Mouse (Mus musculus): ENCODE results near the gene Sirt7. TPM values are rescaled to one million over a fixed set of nuclear protein-coding genes. Genes with fewer than 3 reads are reported as not detected.

The Sirt7 gene
- polyA plus RNA-seq, 1 experiment from 2014 or later = 39.0 TPM

DNA sequence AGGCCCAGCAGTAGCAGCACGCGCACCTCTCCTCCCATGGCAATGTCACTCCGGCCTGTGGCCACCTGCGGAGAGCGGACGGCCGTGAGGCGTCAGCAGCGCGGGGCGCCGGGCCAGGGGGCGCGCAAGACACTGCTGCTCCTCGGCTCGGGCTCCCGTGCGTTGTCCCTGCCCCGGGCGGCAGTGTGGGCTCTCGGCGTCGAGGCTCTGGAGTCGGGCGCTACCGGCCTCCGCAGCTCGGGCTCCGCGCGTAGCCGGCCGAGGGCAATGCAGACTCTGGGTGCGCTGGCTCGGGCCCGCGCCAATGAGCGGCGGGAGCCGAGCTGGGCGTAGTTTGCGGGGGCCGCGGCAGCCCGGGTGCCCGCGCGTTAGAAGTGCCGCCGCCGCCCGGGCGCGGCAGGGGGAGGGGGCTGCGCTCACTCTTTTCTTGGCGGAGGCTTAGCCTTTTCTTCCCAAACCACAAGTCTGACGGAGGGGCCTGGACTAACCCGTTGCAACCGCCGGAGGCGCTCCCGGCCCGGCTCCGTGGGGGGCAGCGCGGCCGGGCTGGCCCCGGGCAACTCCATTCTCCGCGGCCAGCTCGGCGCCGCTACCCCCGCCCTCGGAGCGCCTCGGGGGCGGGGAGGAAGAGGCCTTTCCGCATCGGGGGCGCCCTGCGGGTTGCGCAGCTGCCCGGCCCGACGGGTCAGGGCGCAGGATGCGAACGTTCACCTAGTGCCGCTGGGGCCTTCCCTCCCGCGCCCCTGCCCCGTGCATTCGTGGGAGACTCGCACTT lies 35.4 kb upstream of the Sirt7 start:
- no peaks in the 10 kb centered on the region for H3K9me3 ChIP-seq (ENCODE audit: control insufficient read depth, low read length)
- peak; percentile 70 for DNase-seq (ENCODE audit: low spot score)
- under 1% methylated on average over 71 of the region's 95 CpGs for WGBS
- peak overlapping the region; percentile 59 for H3K4me2 ChIP-seq (ENCODE audit: low read depth)
- ATAC-seq (ENCODE audit: insufficient read depth, low FRiP score, low TSS enrichment) = peak; percentile 41; the same call in 1 of the 2 replicates
- H3K27me3 ChIP-seq (ENCODE audit: control insufficient read depth, insufficient read depth, low read length) = peaks cover 43% of the 10 kb centered on the region
- H3K4me3 ChIP-seq (ENCODE audit: low read depth, low read length) = peak overlapping the region; percentile 41
- no peak overlapping the region for H3K27ac ChIP-seq (ENCODE audit: low read depth, low read length)
- H3K9ac ChIP-seq (ENCODE audit: low read length) = peak overlapping the region; percentile 48
- H3K36me3 ChIP-seq (ENCODE audit: control insufficient read depth, insufficient read depth, low read length) = no peaks in the 10 kb centered on the region
- H3K4me1 ChIP-seq (ENCODE audit: control insufficient read depth, insufficient read depth, low read length) = peaks cover 14% of the 10 kb centered on the region

DNA sequence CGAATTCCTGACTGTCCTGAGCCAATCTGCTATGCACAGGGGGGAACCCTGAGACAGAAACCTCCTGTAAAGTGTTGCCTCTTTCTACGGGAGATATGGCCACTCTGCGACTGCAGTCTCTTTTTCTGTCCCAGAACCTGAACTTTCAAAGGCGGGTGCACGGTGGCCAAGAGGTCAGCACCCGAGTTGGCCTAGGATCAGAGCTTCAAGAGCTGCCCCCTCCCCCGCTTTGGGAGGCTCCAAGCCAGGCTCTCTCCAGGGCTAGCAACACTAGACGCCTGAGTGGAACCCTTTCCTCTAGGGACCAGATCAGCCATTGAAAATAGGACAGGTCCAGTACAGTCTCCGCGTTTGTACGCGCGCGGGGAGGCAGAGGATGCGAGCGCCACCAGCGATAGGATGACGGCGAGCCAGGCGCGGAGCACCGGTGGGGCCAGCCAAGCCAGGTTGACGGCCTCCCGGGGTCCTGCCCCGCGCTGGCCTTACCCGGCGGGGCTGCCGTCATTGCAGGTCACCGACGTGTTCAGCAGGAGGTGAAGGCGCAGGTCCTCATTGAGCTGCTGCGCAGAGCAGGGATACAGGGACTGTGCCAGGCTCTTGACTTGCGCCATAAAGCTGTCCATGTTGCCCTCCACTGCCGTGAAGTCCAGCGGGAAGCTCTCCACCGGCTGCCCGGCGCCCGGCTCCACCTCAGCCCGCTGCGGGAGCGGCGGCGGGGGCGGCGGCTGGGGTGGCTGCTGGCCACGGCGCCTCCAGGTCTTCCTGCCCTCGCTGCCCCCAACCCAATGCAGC lies 34.7 kb upstream of the Sirt7 start:
- H3K27me3 ChIP-seq (ENCODE audit: control insufficient read depth, insufficient read depth, low read length) = peaks cover 43% of the 10 kb centered on the region
- peak overlapping the region; percentile 59 for H3K4me2 ChIP-seq (ENCODE audit: low read depth)
- ATAC-seq (ENCODE audit: insufficient read depth, low FRiP score, low TSS enrichment) = no peak
- H3K4me1 ChIP-seq (ENCODE audit: control insufficient read depth, insufficient read depth, low read length) = peaks cover 14% of the 10 kb centered on the region
- 1% methylated on average over 50 of the region's 50 CpGs for WGBS
- no peak for DNase-seq (ENCODE audit: low spot score)
- H3K9me3 ChIP-seq (ENCODE audit: control insufficient read depth, low read length) = no peaks in the 10 kb centered on the region
- H3K4me3 ChIP-seq (ENCODE audit: low read depth, low read length) = peak overlapping the region; percentile 41
- H3K27ac ChIP-seq (ENCODE audit: low read depth, low read length) = no peak overlapping the region
- no peak overlapping the region for H3K9ac ChIP-seq (ENCODE audit: low read length)
- H3K36me3 ChIP-seq (ENCODE audit: control insufficient read depth, insufficient read depth, low read length) = no peaks in the 10 kb centered on the region

- H3K9me3 ChIP-seq (ENCODE audit: control insufficient read depth, low read length) = no peaks in the 10 kb centered on the region
- DNase-seq (ENCODE audit: low spot score) = peak; percentile 83
- H3K27ac ChIP-seq (ENCODE audit: low read depth, low read length) = no peak overlapping the region
- no peak overlapping the region; the same call in 1 of the 2 replicates for H3K4me2 ChIP-seq (ENCODE audit: low read depth)
- no peaks in the 10 kb centered on the region for H3K36me3 ChIP-seq (ENCODE audit: control insufficient read depth, insufficient read depth, low read length)
- ATAC-seq (ENCODE audit: insufficient read depth, low FRiP score, low TSS enrichment) = no peak
- H3K27me3 ChIP-seq (ENCODE audit: control insufficient read depth, insufficient read depth, low read length) = peaks cover 43% of the 10 kb centered on the region
- peaks cover 14% of the 10 kb centered on the region for H3K4me1 ChIP-seq (ENCODE audit: control insufficient read depth, insufficient read depth, low read length)
- no peak overlapping the region for H3K9ac ChIP-seq (ENCODE audit: low read length)
- no peak overlapping the region for H3K4me3 ChIP-seq (ENCODE audit: low read depth, low read length)
- WGBS = 4% methylated on average over 24 of the region's 24 CpGs
Measured at GRCm38 (mm10) chr11:120658876-120659410, 33.9 kb upstream of the Sirt7 start.

- H3K27ac ChIP-seq (ENCODE audit: low read depth, low read length) = no peak overlapping the region
- no peaks in the 10 kb centered on the region for H3K9me3 ChIP-seq (ENCODE audit: control insufficient read depth, low read length)
- H3K4me3 ChIP-seq (ENCODE audit: low read depth, low read length) = no peak overlapping the region
- ATAC-seq (ENCODE audit: insufficient read depth, low FRiP score, low TSS enrichment) (no peak), DNase-seq (ENCODE audit: low spot score) (no peak)
- 84% methylated on average over 4 of the region's 4 CpGs for WGBS
- H3K36me3 ChIP-seq (ENCODE audit: control insufficient read depth, insufficient read depth, low read length) = no peaks in the 10 kb centered on the region
- no peak overlapping the region for H3K4me2 ChIP-seq (ENCODE audit: low read depth)
- no peak overlapping the region for H3K9ac ChIP-seq (ENCODE audit: low read length)
- H3K27me3 ChIP-seq (ENCODE audit: control insufficient read depth, insufficient read depth, low read length) = peaks cover 41% of the 10 kb centered on the region
- H3K4me1 ChIP-seq (ENCODE audit: control insufficient read depth, insufficient read depth, low read length) = peaks cover 14% of the 10 kb centered on the region
Measured at GRCm38 (mm10) chr11:120657301-120657700, 32.3 kb upstream of the Sirt7 start.

- Histone ChIP-seq H3K9me3 (ENCODE audit: control insufficient read depth, low read length) (no peaks in the 10 kb centered on the region), H3K27ac (ENCODE audit: low read depth, low read length) (no peak overlapping the region), H3K9ac (ENCODE audit: low read length) (no peak overlapping the region), H3K36me3 (ENCODE audit: control insufficient read depth, insufficient read depth, low read length) (no peaks in the 10 kb centered on the region), H3K4me1 (ENCODE audit: control insufficient read depth, insufficient read depth, low read length) (no peaks in the 10 kb centered on the region), H3K4me3 (ENCODE audit: low read depth, low read length) (no peak overlapping the region), H3K27me3 (ENCODE audit: control insufficient read depth, insufficient read depth, low read length) (peaks cover 16% of the 10 kb centered on the region), H3K4me2 (ENCODE audit: low read depth) (no peak overlapping the region)
- 94% methylated on average over 3 of the region's 3 CpGs for WGBS
- ATAC-seq (ENCODE audit: insufficient read depth, low FRiP score, low TSS enrichment) (no peak), DNase-seq (ENCODE audit: low spot score) (no peak)
Measured at GRCm38 (mm10) chr11:120654741-120655140, 29.7 kb upstream of the Sirt7 start.

GRCm38 (mm10) chr11:120651872-120652271 lies 26.8 kb upstream of the Sirt7 start:
- Histone ChIP-seq H3K4me2 (ENCODE audit: low read depth) (no peak overlapping the region), H3K4me3 (ENCODE audit: low read depth, low read length) (no peak overlapping the region), H3K9me3 (ENCODE audit: control insufficient read depth, low read length) (no peaks in the 10 kb centered on the region), H3K27me3 (ENCODE audit: control insufficient read depth, insufficient read depth, low read length) (no peaks in the 10 kb centered on the region), H3K9ac (ENCODE audit: low read length) (no peak overlapping the region), H3K27ac (ENCODE audit: low read depth, low read length) (no peak overlapping the region), H3K4me1 (ENCODE audit: control insufficient read depth, insufficient read depth, low read length) (peaks cover 7% of the 10 kb centered on the region), H3K36me3 (ENCODE audit: control insufficient read depth, insufficient read depth, low read length) (no peaks in the 10 kb centered on the region)
- no peak for ATAC-seq (ENCODE audit: insufficient read depth, low FRiP score, low TSS enrichment)
- DNase-seq (ENCODE audit: low spot score) = no peak
- WGBS = 83% methylated on average over 3 of the region's 3 CpGs

DNA sequence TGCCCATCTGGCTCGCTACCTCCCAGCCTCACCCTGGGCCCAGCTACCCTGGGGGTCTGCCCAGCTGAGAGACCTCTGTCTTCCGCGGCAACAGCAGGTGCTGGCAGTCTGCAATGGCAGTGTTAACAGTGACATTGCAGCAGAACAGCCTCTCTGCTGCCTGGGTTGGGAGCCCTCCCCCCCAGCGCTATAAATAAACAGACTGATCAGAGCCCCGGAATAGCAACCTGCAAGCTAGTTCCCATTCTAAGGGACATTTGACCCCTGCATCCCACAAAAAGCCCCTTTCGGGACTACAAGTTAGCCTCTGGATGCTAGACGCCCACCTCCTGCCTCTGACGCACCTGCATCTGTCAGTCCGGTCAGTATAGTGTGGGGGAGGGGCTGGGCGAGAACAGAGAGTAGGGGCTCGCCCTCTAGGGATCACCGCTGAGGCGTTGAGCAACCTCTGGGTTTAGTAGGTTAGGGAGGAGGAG lies 23.0 kb upstream of the Sirt7 start, which contains the start of gene Myadml2:
Myadml2 (minus strand) TSS at position 158 of the 476 bp plus-strand sequence.
- H3K9ac ChIP-seq (ENCODE audit: low read length) = peak within 1 kb of the TSS; percentile 12; the same call in 1 of the 2 replicates
- no peaks in the 10 kb centered on the region for H3K9me3 ChIP-seq (ENCODE audit: control insufficient read depth, low read length)
- H3K4me2 ChIP-seq (ENCODE audit: low read depth) = peak within 1 kb of the TSS; percentile 40
- H3K36me3 ChIP-seq (ENCODE audit: control insufficient read depth, insufficient read depth, low read length) = no peaks in the 10 kb centered on the region
- peak within 1 kb of the TSS; percentile 4; the same call in 1 of the 2 replicates for H3K4me3 ChIP-seq (ENCODE audit: low read depth, low read length)
- no peak within 1 kb of the TSS for H3K27ac ChIP-seq (ENCODE audit: low read depth, low read length)
- DNase-seq (ENCODE audit: low spot score) (peak; percentile 44), ATAC-seq (ENCODE audit: insufficient read depth, low FRiP score, low TSS enrichment) (no peak)
- peaks cover 7% of the 10 kb centered on the region for H3K4me1 ChIP-seq (ENCODE audit: control insufficient read depth, insufficient read depth, low read length)
- WGBS = 2% methylated on average over 13 of the region's 13 CpGs
- H3K27me3 ChIP-seq (ENCODE audit: control insufficient read depth, insufficient read depth, low read length) = no peaks in the 10 kb centered on the region

DNA sequence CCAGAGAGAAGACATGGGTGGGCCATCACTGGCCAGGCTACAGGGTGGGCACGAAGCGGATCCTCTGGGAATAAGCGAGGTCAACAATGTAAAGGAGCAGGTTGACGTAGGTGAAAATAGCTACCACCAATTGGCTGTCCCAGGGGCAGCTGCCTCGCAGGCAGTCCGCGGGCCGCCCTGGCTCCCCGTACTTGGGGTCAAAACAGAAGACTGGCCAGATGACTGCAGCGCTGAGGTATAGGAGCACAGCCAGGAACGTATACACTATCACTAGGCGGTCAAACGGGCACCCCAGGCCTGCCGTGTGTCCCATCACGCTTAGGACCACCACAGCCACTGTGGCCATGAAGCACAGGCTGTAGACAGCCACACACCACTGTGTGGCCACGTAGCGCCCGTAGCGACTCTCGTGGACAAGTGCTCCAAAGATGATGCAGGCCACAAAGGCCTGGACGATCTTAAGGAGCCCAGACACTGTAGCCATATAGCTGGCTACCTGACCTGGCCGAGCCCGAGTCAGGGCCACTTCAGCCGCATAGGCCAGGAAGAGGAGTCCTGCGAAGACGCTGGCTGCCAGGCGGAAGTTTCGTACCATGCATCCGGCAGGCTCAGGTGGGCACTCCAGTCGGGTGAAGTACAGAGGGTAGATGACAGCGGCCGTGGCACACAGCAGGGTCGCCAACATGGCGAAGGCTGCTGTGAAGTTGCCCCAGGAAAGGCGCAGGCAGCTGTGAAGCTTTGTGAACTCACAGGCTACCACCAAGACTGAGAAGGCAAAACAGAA lies 22.2 kb upstream of the Sirt7 start:
- 80% methylated on average over 35 of the region's 35 CpGs for WGBS
- ATAC-seq (ENCODE audit: insufficient read depth, low FRiP score, low TSS enrichment) = no peak
- Histone ChIP-seq H3K27me3 (ENCODE audit: control insufficient read depth, insufficient read depth, low read length) (no peaks in the 10 kb centered on the region), H3K9ac (ENCODE audit: low read length) (no peak overlapping the region), H3K36me3 (ENCODE audit: control insufficient read depth, insufficient read depth, low read length) (no peaks in the 10 kb centered on the region; the same call in 1 of the 2 replicates), H3K4me2 (ENCODE audit: low read depth) (no peak overlapping the region; the same call in 1 of the 2 replicates), H3K9me3 (ENCODE audit: control insufficient read depth, low read length) (no peaks in the 10 kb centered on the region), H3K27ac (ENCODE audit: low read depth, low read length) (no peak overlapping the region), H3K4me3 (ENCODE audit: low read depth, low read length) (no peak overlapping the region), H3K4me1 (ENCODE audit: control insufficient read depth, insufficient read depth, low read length) (peaks cover 15% of the 10 kb centered on the region)
- DNase-seq (ENCODE audit: low spot score) = no peak
